Mouse (Mus musculus): ENCODE measurements around the gene Sash1. TPM values are rescaled to one million over a fixed set of nuclear protein-coding genes. Genes with fewer than 3 reads are reported as not detected.

The Sash1 gene
- polyA plus RNA-seq, 1 experiment from 2014 or later = 6.4 TPM

DNA sequence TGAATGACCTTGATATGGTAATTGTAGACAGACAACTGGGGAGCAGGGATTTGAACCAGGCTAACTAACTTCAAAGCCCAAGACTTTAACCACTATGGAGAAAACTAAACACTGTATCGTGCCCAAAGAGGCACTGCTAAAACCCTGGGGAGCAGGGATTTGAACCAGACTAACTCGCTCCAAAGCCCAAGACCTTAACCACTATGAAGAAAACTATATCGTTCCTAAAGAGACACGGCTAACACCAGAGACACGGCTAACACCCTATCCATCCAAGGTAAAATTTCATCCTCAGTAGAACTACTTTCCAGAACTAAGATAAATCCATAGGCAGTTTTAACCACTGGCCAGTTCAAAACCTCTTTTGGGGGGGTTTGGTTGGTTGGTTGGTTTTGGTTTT, 1.3 kb downstream of the Sash1 start:
- Histone ChIP-seq H3K9ac (no peak overlapping the region), H3K4me3 (ENCODE audit: low read depth, low read length) (peak overlapping the region; percentile 76), H3K4me2 (peak overlapping the region; percentile 73), H3K4me1 (ENCODE audit: insufficient read depth) (peaks cover 11% of the 10 kb centered on the region), H3K36me3 (ENCODE audit: insufficient read depth) (no peaks in the 10 kb centered on the region), H3K27ac (ENCODE audit: low read depth) (no peak overlapping the region), H3K9me3 (ENCODE audit: low read depth, low read length) (no peaks in the 10 kb centered on the region), H3K27me3 (ENCODE audit: insufficient read depth, low read length) (no peaks in the 10 kb centered on the region)
- no peak for ATAC-seq (ENCODE audit: insufficient read depth)
- no peak for TF ChIP-seq CTCF (IDR thresholded peaks at IDR 0.05; ENCODE audit: low read depth)
- no peak for DNase-seq
- 44% methylated on average over 5 of the region's 5 CpGs for WGBS

DNA sequence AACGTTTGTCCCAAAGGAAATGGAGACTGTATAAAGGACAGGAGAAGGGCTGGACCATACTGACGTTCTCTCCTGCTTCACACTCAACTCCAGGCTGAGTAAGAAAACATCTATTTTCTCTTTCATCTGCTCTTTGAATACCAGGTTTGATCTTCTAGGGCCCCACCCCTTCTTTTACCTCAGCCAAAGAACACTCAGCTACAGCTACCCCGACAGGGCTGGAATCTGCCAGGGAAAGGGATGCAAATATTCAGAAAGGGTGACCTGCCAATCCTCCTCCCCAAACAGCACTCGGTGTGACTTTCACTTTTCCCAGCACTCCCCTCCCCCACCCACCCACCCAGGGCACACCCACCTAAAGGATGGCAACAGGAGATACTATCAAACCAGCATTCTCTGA, 2.2 kb downstream of the Sash1 start:
- H3K4me1 ChIP-seq (ENCODE audit: insufficient read depth) = peaks cover 11% of the 10 kb centered on the region
- H3K27me3 ChIP-seq (ENCODE audit: insufficient read depth, low read length) = no peaks in the 10 kb centered on the region
- DNase-seq = no peak
- H3K9me3 ChIP-seq (ENCODE audit: low read depth, low read length) = no peaks in the 10 kb centered on the region
- no peak overlapping the region for H3K27ac ChIP-seq (ENCODE audit: low read depth)
- no peaks in the 10 kb centered on the region for H3K36me3 ChIP-seq (ENCODE audit: insufficient read depth)
- ATAC-seq (ENCODE audit: insufficient read depth) = no peak
- WGBS = 11% methylated on average over 4 of the region's 4 CpGs
- peak overlapping the region; percentile 73 for H3K4me2 ChIP-seq
- H3K4me3 ChIP-seq (ENCODE audit: low read depth, low read length) = peak overlapping the region; percentile 76; the same call in 1 of the 2 replicates
- peak overlapping the region; percentile 16; the same call in 1 of the 2 replicates for H3K9ac ChIP-seq
- TF ChIP-seq CTCF (IDR thresholded peaks at IDR 0.05; ENCODE audit: low read depth) = no peak

DNA sequence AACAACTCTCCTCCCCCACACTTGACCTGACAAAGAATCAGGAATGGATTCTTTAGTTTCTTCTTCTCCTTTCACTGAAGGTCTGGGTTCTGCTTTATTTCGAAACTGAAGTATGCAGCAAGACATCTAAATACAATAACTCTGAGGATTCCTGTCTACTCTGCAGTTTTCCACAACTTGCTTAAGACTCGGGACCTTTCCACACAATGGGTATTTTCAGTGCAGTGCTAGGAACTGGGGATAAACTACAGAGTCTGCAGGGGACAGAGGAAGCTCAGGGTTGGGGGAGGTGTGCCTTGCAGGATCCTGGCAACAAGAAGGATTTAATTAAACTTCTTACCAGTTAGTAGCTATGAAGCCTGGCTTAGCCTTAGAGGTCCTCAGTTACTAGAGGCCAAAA, 4.1 kb downstream of the Sash1 start:
- Histone ChIP-seq H3K27me3 (ENCODE audit: insufficient read depth, low read length) (no peaks in the 10 kb centered on the region), H3K36me3 (ENCODE audit: insufficient read depth) (no peaks in the 10 kb centered on the region), H3K27ac (ENCODE audit: low read depth) (no peak overlapping the region), H3K9me3 (ENCODE audit: low read depth, low read length) (no peaks in the 10 kb centered on the region), H3K4me2 (no peak overlapping the region), H3K4me3 (ENCODE audit: low read depth, low read length) (no peak overlapping the region), H3K4me1 (ENCODE audit: insufficient read depth) (peaks cover 11% of the 10 kb centered on the region), H3K9ac (no peak overlapping the region)
- no peak for TF ChIP-seq CTCF (IDR thresholded peaks at IDR 0.05; ENCODE audit: low read depth)
- ATAC-seq (ENCODE audit: insufficient read depth) = no peak
- 44% methylated on average over 2 of the region's 2 CpGs for WGBS
- no peak for DNase-seq

DNA sequence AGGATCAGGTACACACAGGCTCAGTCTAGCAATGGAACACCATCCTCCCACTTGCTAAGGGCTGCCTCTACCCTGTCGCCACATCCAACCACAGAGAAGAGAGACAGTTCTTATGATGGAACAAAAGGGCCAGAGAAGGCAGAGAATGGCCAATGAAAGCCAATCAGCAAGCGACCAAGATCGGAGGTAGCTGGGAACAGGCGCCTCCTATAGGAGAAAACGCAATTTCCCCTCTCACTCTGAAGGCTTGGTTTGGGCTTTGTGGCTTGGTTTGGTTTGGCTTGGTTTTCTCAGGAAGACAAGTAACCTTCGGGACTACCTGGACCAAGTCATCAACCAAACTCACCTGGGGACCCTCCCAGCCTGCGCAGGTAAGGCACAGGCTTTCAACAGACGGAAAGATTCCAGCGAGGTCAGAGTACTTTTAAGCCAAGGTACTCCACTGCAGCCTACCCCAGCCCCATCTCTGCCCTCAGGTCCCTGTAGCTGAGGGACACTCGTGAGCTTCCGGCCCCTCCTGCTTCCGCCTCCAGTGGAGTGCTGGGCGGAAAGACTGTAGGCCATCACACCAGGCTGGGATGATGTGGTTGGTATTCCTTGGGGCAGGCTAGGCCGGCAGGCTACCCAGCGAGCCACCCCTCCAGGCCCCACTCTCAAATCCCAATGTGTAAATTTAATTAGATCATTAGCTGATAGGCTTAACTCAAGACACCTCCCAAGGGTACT, 4.8 kb downstream of the Sash1 start:
- no peak for TF ChIP-seq CTCF (IDR thresholded peaks at IDR 0.05; ENCODE audit: low read depth)
- H3K9me3 ChIP-seq (ENCODE audit: low read depth, low read length) = no peaks in the 10 kb centered on the region
- ATAC-seq (ENCODE audit: insufficient read depth) = no peak
- H3K4me3 ChIP-seq (ENCODE audit: low read depth, low read length) = no peak overlapping the region
- no peak overlapping the region for H3K4me2 ChIP-seq
- H3K27ac ChIP-seq (ENCODE audit: low read depth) = no peak overlapping the region
- no peak for DNase-seq
- 72% methylated on average over 15 of the region's 15 CpGs for WGBS
- H3K27me3 ChIP-seq (ENCODE audit: insufficient read depth, low read length) = no peaks in the 10 kb centered on the region
- peaks cover 11% of the 10 kb centered on the region for H3K4me1 ChIP-seq (ENCODE audit: insufficient read depth)
- H3K36me3 ChIP-seq (ENCODE audit: insufficient read depth) = no peaks in the 10 kb centered on the region
- H3K9ac ChIP-seq = no peak overlapping the region

DNA sequence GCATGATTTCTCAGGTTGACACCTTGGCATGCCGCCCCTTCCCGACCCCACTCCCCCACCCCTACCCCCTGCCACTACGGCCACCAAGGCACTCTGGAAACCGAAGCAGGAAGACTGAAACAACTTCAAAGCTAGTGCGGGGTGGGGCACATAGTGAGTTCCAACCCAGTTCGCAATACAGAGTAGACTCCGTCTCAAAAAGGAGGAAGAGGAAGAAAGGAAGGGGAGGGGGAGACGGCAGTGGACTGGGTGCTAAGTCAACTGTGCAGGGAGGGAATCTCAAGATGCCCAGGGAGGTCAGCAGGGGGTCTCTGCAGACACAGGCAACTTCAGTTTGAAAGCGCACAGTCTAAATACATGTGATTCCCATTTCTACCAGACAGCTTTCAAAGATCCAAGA, 7.0 kb downstream of the Sash1 start:
- Histone ChIP-seq H3K4me3 (ENCODE audit: low read depth, low read length) (no peak overlapping the region), H3K4me1 (ENCODE audit: insufficient read depth) (peaks cover 10% of the 10 kb centered on the region; the same call in 1 of the 2 replicates), H3K27ac (ENCODE audit: low read depth) (no peak overlapping the region), H3K4me2 (peak overlapping the region; percentile 44), H3K27me3 (ENCODE audit: insufficient read depth, low read length) (no peaks in the 10 kb centered on the region), H3K36me3 (ENCODE audit: insufficient read depth) (no peaks in the 10 kb centered on the region), H3K9me3 (ENCODE audit: low read depth, low read length) (no peaks in the 10 kb centered on the region), H3K9ac (no peak overlapping the region)
- peak; percentile 38; the same call in 1 of the 2 replicates for ATAC-seq (ENCODE audit: insufficient read depth)
- WGBS = 22% methylated on average over 9 of the region's 9 CpGs
- no peak for DNase-seq
- no peak for TF ChIP-seq CTCF (IDR thresholded peaks at IDR 0.05; ENCODE audit: low read depth)

DNA sequence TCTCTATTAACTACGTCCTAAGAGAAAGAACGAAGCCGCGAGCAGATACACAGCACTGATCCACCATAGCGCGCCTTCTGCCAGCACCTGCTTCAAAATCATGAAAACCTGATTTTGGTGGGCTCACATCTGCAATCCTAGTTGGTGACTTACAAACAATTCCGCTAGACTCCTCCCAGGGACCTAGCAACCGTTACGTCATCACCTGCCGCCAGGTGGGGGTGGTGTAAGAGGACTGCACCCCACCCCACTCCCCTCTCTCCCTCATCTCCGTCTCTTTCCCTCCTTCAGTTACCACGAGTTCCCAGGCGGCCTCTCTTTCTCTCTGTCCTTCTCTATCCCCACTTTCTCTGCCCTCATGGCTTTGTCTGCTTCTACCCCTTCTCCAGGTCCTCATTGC, 7.5 kb downstream of the Sash1 start:
- no peak for DNase-seq
- WGBS = 73% methylated on average over 13 of the region's 13 CpGs
- no peak overlapping the region for H3K4me3 ChIP-seq (ENCODE audit: low read depth, low read length)

DNA sequence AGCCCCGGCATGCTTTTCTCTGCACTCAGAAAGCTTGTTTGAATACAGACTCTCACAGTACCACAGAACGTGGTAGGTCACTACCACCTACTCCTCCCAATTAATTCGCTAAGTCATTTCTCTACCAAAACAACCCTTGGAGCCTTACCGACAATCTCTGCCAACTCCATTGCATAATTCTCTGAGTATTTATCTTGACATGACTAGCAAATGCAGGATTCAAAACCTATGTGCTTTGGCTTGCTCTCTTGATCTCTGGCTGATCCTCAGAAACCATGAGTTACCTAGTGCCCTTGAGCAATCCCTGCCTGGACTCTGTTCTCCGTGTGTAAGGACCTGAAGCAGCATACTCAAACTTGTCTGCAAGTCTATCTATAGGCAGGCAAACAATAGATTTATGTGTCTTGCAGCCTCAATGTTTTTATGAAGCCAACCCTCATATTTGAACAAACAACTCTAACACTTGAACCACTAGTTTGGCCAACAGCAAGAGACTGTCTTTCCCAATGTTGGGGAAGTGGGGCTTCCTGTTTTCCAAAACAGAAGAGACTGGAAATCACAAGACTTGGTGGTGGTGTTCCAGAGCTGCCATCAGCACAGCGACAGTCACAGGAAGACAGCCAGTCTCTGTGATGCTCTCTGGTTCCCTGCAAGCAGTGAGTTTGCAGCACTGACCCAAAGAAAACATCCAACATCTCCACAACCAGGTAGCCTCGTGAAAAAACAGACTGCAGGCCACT, 12.1 kb downstream of the Sash1 start:
- Histone ChIP-seq H3K27me3 (ENCODE audit: insufficient read depth, low read length) (no peaks in the 10 kb centered on the region), H3K4me2 (no peak overlapping the region), H3K4me3 (ENCODE audit: low read depth, low read length) (no peak overlapping the region), H3K9me3 (ENCODE audit: low read depth, low read length) (no peaks in the 10 kb centered on the region), H3K36me3 (ENCODE audit: insufficient read depth) (no peaks in the 10 kb centered on the region), H3K9ac (no peak overlapping the region), H3K4me1 (ENCODE audit: insufficient read depth) (peaks cover 6% of the 10 kb centered on the region; the same call in 1 of the 2 replicates), H3K27ac (ENCODE audit: low read depth) (peak overlapping the region; percentile 36; the same call in 1 of the 2 replicates)
- WGBS = 55% methylated on average over 7 of the region's 7 CpGs
- peak; percentile 33 for DNase-seq
- ATAC-seq (ENCODE audit: insufficient read depth) = no peak
- no peak for TF ChIP-seq CTCF (IDR thresholded peaks at IDR 0.05; ENCODE audit: low read depth)

More for the DNA sequence above, 7.5 kb downstream of the Sash1 start:
- Histone ChIP-seq H3K36me3 (ENCODE audit: insufficient read depth) (no peaks in the 10 kb centered on the region), H3K27ac (ENCODE audit: low read depth) (no peak overlapping the region), H3K4me1 (ENCODE audit: insufficient read depth) (peaks cover 6% of the 10 kb centered on the region; the same call in 1 of the 2 replicates), H3K27me3 (ENCODE audit: insufficient read depth, low read length) (no peaks in the 10 kb centered on the region), H3K9ac (no peak overlapping the region), H3K9me3 (ENCODE audit: low read depth, low read length) (no peaks in the 10 kb centered on the region), H3K4me2 (peak overlapping the region; percentile 44)
- peak; percentile 14; the same call in 1 of the 2 replicates for ATAC-seq (ENCODE audit: insufficient read depth)
- no peak for TF ChIP-seq CTCF (IDR thresholded peaks at IDR 0.05; ENCODE audit: low read depth)

All from lung, embryonic 14.5 days (tissue).